Mouse (Mus musculus): ENCODE measurements around the gene Lrba.

Lrba gene

GRCm38 (mm10) chr3:86253791-86254190 is 29.3 kb downstream of the Lrba start:
- no peak for DNase-seq (ENCODE audit: low read depth)

- peak; percentile 48 for DNase-seq (ENCODE audit: low read depth)
Measured at GRCm38 (mm10) chr3:86268074-86268702, 43.7 kb downstream of the Lrba start.

- peak; percentile 6 for DNase-seq (ENCODE audit: low read depth)
Measured at GRCm38 (mm10) chr3:86275651-86276050, 51.2 kb downstream of the Lrba start.

- no peak for DNase-seq (ENCODE audit: low read depth)
Measured at GRCm38 (mm10) chr3:86291326-86291725, 66.8 kb downstream of the Lrba start.

GRCm38 (mm10) chr3:86294866-86295265 is 70.4 kb downstream of the Lrba start:
- no peak for DNase-seq (ENCODE audit: low read depth)

GRCm38 (mm10) chr3:86296214-86296613 is 71.7 kb downstream of the Lrba start:
- no peak for DNase-seq (ENCODE audit: low read depth)

GRCm38 (mm10) chr3:86308833-86309232 is 84.4 kb downstream of the Lrba start:
- no peak for DNase-seq (ENCODE audit: low read depth)

- DNase-seq (ENCODE audit: low read depth), result no peak
Measured at GRCm38 (mm10) chr3:86310216-86310615, 85.7 kb downstream of the Lrba start.

- DNase-seq (ENCODE audit: low read depth), result no peak
Measured at GRCm38 (mm10) chr3:86311406-86311805, 86.9 kb downstream of the Lrba start.

- no peak for DNase-seq (ENCODE audit: low read depth)
Measured at GRCm38 (mm10) chr3:86317636-86318035, 93.2 kb downstream of the Lrba start.

GRCm38 (mm10) chr3:86328531-86328930 is 104.1 kb downstream of the Lrba start:
- peak; percentile 32 for DNase-seq (ENCODE audit: low read depth)

GRCm38 (mm10) chr3:86343261-86343660 is 118.8 kb downstream of the Lrba start:
- DNase-seq (ENCODE audit: low read depth), result no peak

GRCm38 (mm10) chr3:86362486-86362885 is 138.0 kb downstream of the Lrba start:
- no peak for DNase-seq (ENCODE audit: low read depth)

- no peak for DNase-seq (ENCODE audit: low read depth)
Measured at GRCm38 (mm10) chr3:86371466-86371865, 147.0 kb downstream of the Lrba start.

GRCm38 (mm10) chr3:86375276-86375675 is 150.8 kb downstream of the Lrba start:
- no peak for DNase-seq (ENCODE audit: low read depth)

GRCm38 (mm10) chr3:86382557-86382956 is 158.1 kb downstream of the Lrba start:
- DNase-seq (ENCODE audit: low read depth), result no peak

- no peak for DNase-seq (ENCODE audit: low read depth)
Measured at GRCm38 (mm10) chr3:86385047-86385446, 160.6 kb downstream of the Lrba start.

- no peak for DNase-seq (ENCODE audit: low read depth)
Measured at GRCm38 (mm10) chr3:86386246-86386645, 161.8 kb downstream of the Lrba start.

- no peak for DNase-seq (ENCODE audit: low read depth)
Measured at GRCm38 (mm10) chr3:86423828-86424227, 199.3 kb downstream of the Lrba start.

- DNase-seq (ENCODE audit: low read depth), result no peak
Measured at GRCm38 (mm10) chr3:86426733-86427132, 202.3 kb downstream of the Lrba start.

GRCm38 (mm10) chr3:86443497-86443896 is 219.0 kb downstream of the Lrba start:
- no peak for DNase-seq (ENCODE audit: low read depth)

GRCm38 (mm10) chr3:86451211-86451610 is 226.7 kb downstream of the Lrba start:
- no peak for DNase-seq (ENCODE audit: low read depth)

GRCm38 (mm10) chr3:86461582-86461981 is 237.1 kb downstream of the Lrba start:
- peak; percentile 31 for DNase-seq (ENCODE audit: low read depth)

- no peak for DNase-seq (ENCODE audit: low read depth)
Measured at GRCm38 (mm10) chr3:86489992-86490391, 265.5 kb downstream of the Lrba start.

Data from naive thymus-derived CD4-positive, alpha-beta T cell, adult 2 months (primary cell).